Mouse (Mus musculus) hindbrain, embryonic 11.5 days (tissue): ENCODE measurements around the gene Gnmt. TPM values are rescaled to one million over a fixed set of nuclear protein-coding genes. Genes with fewer than 3 reads are reported as not detected.

Experiments
- ATAC-seq: fragments of 200-750 bp; cut with Nextera tagmentation; 2 replicates; pipeline ENCODE4 v1.8.0; 2017; ENCODE audit warnings: mild to moderate bottlenecking, moderate TSS enrichment, moderate library complexity; ENCODE audit not compliant: low FRiP score
- DNase-seq: peaks from one replicate; pipeline ENCODE4 v3.0.0-alpha.2; 2015; ENCODE audit warnings: low spot score
- H3K27ac ChIP-seq: fragments of 300-500 bp; sonication (generic); 2 replicates; pipeline ENCODE4 v1.5.1; 2014; ENCODE audit warnings: mild to moderate bottlenecking, low read depth, low read length
- H3K27me3 ChIP-seq: fragments of 300-500 bp; sonication (generic); 2 replicates; pipeline ENCODE4 v1.6.1; 2014; ENCODE audit warnings: mild to moderate bottlenecking, low read length, moderate library complexity, mixed read lengths; ENCODE audit not compliant: control insufficient read depth, insufficient read depth
- H3K36me3 ChIP-seq: fragments of 300-500 bp; sonication (generic); 2 replicates; pipeline ENCODE4 v1.6.1; 2014; ENCODE audit warnings: mild to moderate bottlenecking, low read length, moderate library complexity, mixed read lengths; ENCODE audit not compliant: control insufficient read depth, insufficient read depth
- H3K4me1 ChIP-seq: fragments of 300-500 bp; sonication (generic); replicated peaks from 2 replicates; pipeline ENCODE4 v1.6.1; 2014; ENCODE audit warnings: low read length, mixed read lengths; ENCODE audit not compliant: control insufficient read depth, insufficient read depth
- H3K4me2 ChIP-seq: fragments of 300-500 bp; sonication (generic); replicated peaks from 2 replicates; pipeline ENCODE4 v1.6.1; 2014; ENCODE audit warnings: mild to moderate bottlenecking, low read depth, low read length
- H3K4me3 ChIP-seq: fragments of 300-500 bp; sonication (generic); 2 replicates; pipeline ENCODE4 v1.5.1; 2014; ENCODE audit warnings: low read depth, low read length
- H3K9ac ChIP-seq: fragments of 300-500 bp; sonication (generic); 2 replicates; pipeline ENCODE4 v1.6.1; 2014; ENCODE audit warnings: low read depth, low read length
- H3K9me3 ChIP-seq: fragments of 300-500 bp; sonication (generic); 2 replicates; pipeline ENCODE4 v1.6.1; 2016; ENCODE audit warnings: low read length; ENCODE audit not compliant: control insufficient read depth
- WGBS: fragments of 180-500 bp; shearing (Covaris S2); extraction: QIAGEN DNeasy Blood & Tissue Kit; methylation state at CpG from one replicate; pipeline ENCODE4 v1.1.7; 2014; 5-methylcytosine and 5-hydroxymethylcytosine counted together
- polyA plus RNA-seq: library from polyadenylated mRNA; unstranded; fragments of >200 nt; fragmentation: Nextera tagmentation; extraction: Ambion mirVana; gene quantifications from 2 replicates; pipeline ENCODE4 v1.2.1, GENCODE M21; 2014

Gnmt gene
- 0.40 and 0.48 TPM in 2 replicates for polyA plus RNA-seq

DNA sequence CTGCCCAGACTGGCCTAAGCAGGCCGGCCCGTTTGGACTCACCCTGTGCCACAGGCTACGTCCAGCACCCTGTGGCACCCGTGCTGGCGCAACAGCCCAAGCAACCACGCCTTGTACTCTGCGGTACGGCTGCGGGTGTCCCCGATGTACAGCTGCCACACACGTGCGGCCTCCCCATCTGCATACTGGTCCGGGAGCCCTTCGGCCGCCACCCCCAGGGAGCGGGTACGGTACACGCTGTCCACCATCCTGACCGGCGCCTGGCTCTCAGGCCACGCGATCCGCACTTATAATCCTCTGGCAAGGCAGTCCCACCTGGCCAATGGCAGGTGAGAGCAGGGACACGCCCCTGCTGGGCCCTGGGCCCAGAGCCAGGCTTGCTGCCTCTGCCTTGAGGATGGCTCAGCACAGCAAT, at the start of gene Gnmt:
TSS of gene Gnmt (minus strand) at position 265 of the 415 bp plus-strand sequence.
- no peak within 1 kb of the TSS for H3K4me3 ChIP-seq
- DNase-seq (no peak), ATAC-seq (no peak)
- WGBS, result 20% methylated on average over 24 of the region's 24 CpGs
- no peaks in the 10 kb centered on the region for H3K4me1 ChIP-seq
- H3K9me3 ChIP-seq, result no peaks in the 10 kb centered on the region
- H3K27ac ChIP-seq, result no peak within 1 kb of the TSS
- no peaks in the 10 kb centered on the region for H3K36me3 ChIP-seq
- H3K27me3 ChIP-seq, result peaks cover 9% of the 10 kb centered on the region
- H3K9ac ChIP-seq, result no peak within 1 kb of the TSS
- no peak within 1 kb of the TSS for H3K4me2 ChIP-seq

DNA sequence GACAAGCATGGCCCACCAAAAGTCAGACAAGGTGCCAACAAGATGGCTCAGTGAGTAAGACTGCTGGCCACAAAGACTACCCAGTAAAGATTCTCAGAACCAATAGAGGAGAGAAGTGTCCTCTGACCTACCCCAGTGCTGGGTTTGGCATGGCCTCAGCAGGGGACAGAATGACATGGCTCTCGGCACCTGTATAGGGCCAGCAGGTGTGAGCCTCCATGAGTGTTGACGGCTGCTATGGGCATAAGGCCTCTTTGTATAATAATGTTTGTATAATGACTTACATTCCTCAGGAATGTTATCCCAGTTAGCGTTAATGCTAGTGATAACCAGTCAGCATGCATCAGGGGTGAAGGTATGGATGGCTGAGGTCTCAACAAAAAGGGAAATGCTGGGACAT, 47.1 kb upstream of the Gnmt start:
- 90% methylated on average over 3 of the region's 3 CpGs for WGBS
- DNase-seq (no peak), ATAC-seq (no peak)
- Histone ChIP-seq H3K27ac (no peak overlapping the region), H3K27me3 (no peaks in the 10 kb centered on the region), H3K4me2 (no peak overlapping the region), H3K9ac (no peak overlapping the region), H3K4me3 (no peak overlapping the region), H3K9me3 (no peaks in the 10 kb centered on the region), H3K36me3 (peaks cover 12% of the 10 kb centered on the region; the same call in 1 of the 2 replicates), H3K4me1 (0 out of 2 replicates have a peak, but pooled peaks cover 3% of the 10 kb centered on the region)

DNA sequence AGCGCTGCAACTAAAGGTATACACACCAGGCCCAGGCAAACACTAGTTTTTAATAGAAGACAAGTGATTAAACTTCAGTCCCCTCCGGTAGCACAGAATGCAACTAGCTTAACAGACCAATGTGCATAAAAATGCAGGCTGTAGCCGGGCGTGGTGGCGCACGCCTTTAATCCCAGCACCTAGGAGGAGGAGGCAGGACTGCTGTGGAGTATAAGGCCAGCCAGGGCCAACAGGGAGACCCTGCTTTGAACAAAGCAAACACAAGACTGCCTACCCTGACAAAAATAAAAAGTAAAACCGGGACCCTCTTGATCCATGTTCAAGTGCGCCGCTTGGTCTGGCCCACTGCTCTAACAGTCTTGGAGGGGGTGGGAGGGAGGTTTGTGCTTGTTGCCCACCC, 46.1 kb upstream of the Gnmt start:
- peaks cover 12% of the 10 kb centered on the region; the same call in 1 of the 2 replicates for H3K36me3 ChIP-seq
- no peak overlapping the region for H3K4me2 ChIP-seq
- H3K27me3 ChIP-seq, result no peaks in the 10 kb centered on the region
- H3K4me1 ChIP-seq, result 0 out of 2 replicates have a peak, but pooled peaks cover 3% of the 10 kb centered on the region
- no peak overlapping the region for H3K9ac ChIP-seq
- DNase-seq (no peak), ATAC-seq (no peak)
- no peak overlapping the region for H3K4me3 ChIP-seq
- H3K27ac ChIP-seq, result no peak overlapping the region
- no peaks in the 10 kb centered on the region for H3K9me3 ChIP-seq
- WGBS, result 93% methylated on average over 9 of the region's 9 CpGs

DNA sequence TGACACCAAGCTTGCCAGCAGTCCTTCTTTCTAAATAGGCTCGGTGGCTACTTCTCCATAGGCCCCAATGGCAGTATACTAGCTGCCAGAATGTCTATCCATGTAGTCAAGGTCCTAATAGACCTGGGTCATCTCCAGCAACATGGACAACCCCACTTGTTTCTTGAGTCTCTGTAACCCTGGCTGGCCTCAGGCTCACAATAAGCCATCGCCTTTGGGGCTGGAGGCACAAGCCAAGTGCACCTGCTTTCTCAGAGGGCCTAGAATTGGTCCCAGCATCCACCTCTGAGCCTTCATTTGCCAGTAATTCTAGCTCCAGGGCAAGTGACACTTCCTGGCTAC, 45.1 kb upstream of the Gnmt start:
- DNase-seq (no peak), ATAC-seq (no peak)
- 41% methylated on average over 2 of the region's 2 CpGs for WGBS
- Histone ChIP-seq H3K36me3 (peaks cover 8% of the 10 kb centered on the region; the same call in 1 of the 2 replicates), H3K27me3 (no peaks in the 10 kb centered on the region), H3K27ac (no peak overlapping the region), H3K9ac (no peak overlapping the region), H3K4me2 (no peak overlapping the region), H3K4me3 (no peak overlapping the region), H3K9me3 (no peaks in the 10 kb centered on the region), H3K4me1 (0 out of 2 replicates have a peak, but pooled peaks cover 3% of the 10 kb centered on the region)

DNA sequence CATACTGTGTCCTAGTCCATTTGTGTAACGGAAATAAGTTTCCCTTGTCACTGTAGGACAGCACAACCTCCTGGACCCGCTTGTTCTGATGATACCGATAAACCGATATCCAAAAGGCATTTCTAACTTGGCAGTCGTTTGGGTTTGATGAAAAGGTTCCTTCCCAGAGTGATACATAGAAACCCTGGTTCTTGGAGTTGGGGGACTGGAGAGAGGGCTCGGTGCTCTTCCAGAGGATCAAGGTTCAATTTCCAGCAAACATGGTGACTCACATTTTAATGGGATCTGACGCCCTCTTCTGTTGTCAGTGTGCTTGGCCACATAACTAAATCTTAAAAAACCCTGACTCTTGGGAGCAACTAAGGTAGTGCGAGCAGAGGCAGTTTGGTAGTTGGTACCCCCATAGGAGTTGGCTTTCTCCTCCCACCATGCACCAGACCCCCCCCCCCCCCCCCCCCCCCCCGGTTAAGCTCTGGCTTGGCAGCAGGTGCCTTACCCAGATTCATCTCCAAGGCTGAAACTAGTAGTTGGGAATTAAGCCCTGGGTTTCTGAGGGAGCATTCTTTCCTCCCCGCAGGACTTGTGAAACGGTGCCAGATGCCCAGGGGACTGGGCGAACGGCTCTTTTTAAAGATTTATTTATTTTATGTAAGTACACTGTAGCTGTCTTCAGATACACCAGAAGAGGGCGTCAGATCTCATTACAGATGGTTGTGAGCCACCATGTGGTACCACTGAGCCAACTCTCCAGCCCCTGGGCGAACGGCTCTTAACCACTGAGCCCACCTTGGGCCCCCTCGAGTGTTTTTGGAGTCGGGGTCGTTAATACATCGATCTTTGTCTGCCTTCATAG, 44.5 kb upstream of the Gnmt start:
- peak; percentile 37 for ATAC-seq
- WGBS, result 12% methylated on average over 19 of the region's 20 CpGs
- Histone ChIP-seq H3K4me1 (0 out of 2 replicates have a peak, but pooled peaks cover 3% of the 10 kb centered on the region), H3K27ac (no peak overlapping the region), H3K9me3 (no peaks in the 10 kb centered on the region), H3K36me3 (peaks cover 5% of the 10 kb centered on the region; the same call in 1 of the 2 replicates), H3K9ac (peak overlapping the region; percentile 73; the same call in 1 of the 2 replicates), H3K4me2 (peak overlapping the region; percentile 67), H3K4me3 (peak overlapping the region; percentile 71), H3K27me3 (no peaks in the 10 kb centered on the region)
- peak; percentile 40 for DNase-seq

DNA sequence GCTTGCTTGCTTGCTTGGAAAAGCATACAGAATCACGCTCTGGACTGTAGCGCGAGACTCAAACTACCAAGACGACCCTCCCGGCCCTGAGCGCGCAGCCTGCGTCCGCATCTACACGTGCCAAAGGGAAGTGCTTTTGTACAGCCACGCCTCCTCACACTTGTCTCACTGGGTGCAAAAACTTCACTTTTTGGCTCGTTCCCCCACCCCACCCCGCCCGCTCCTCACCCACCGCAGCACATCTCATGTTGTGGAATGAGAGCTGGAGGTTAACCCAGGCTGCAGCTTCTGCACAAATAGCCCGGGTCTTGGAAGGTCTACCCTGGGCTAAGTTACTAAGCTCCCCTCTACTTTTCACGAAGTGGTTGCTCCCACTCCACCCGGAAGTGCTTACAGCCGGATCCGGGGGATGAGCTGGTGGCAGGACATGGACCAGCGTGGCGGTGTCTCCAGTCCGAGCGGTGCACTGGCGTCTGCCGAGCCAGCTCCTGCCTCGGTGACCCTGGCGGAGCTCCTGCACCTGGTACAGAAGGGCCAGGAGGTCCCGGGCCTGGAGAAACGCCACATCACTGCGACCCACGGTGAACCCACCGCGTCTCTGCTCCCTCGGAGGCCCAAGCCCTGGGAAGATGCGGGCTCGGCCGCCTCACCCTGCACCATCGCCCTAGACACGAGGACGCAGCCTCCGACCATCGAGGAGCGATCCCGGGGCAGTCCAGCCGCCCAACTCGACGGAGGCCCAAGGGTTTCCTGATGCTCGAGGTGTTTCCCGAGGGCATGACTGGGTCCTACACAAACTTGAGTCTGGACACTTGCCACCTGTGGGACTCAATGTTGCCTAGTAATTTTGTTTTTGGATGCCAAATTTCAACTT, 43.7 kb upstream of the Gnmt start, which contains the start of gene 2310039H08Rik:
TSS of gene 2310039H08Rik (plus strand) at position 232 of the 874 bp plus-strand sequence.
- peak; percentile 89 for ATAC-seq
- no peaks in the 10 kb centered on the region for H3K9me3 ChIP-seq
- H3K9ac ChIP-seq, result peak within 1 kb of the TSS; percentile 73
- H3K4me1 ChIP-seq, result 0 out of 2 replicates have a peak, but pooled peaks cover 3% of the 10 kb centered on the region
- H3K36me3 ChIP-seq, result peaks cover 5% of the 10 kb centered on the region; the same call in 1 of the 2 replicates
- peak; percentile 87 for DNase-seq
- under 1% methylated on average over 50 of the region's 50 CpGs for WGBS
- peak within 1 kb of the TSS; percentile 51 for H3K27ac ChIP-seq
- H3K4me3 ChIP-seq, result peak within 1 kb of the TSS; percentile 71
- peak within 1 kb of the TSS; percentile 67 for H3K4me2 ChIP-seq
- no peaks in the 10 kb centered on the region for H3K27me3 ChIP-seq

DNA sequence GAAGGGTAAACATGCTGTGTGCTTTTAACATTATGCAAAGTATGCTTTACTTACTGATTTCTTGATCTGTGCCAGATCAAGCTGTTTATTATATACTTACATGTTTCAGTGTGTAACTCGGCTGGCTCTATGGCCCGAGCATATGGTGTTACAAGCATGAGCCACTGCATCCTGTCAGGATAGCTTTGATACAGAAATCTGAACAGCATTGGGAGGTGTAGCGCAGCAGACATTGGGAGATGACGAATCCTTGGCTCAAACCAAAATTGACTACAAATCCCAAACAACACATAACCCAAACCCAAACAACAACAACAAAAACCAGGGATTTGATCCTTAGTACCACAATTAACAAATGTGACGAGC, 43.1 kb upstream of the Gnmt start:
- 0 out of 2 replicates have a peak, but pooled peaks cover 3% of the 10 kb centered on the region for H3K4me1 ChIP-seq
- DNase-seq (no peak), ATAC-seq (peak; percentile 38; the same call in 1 of the 2 replicates)
- H3K9me3 ChIP-seq, result no peaks in the 10 kb centered on the region
- H3K9ac ChIP-seq, result peak overlapping the region; percentile 73
- H3K4me3 ChIP-seq, result peak overlapping the region; percentile 71
- peak overlapping the region; percentile 20; the same call in 1 of the 2 replicates for H3K27ac ChIP-seq
- H3K4me2 ChIP-seq, result peak overlapping the region; percentile 67
- no peaks in the 10 kb centered on the region for H3K27me3 ChIP-seq
- 14% methylated on average over 5 of the region's 5 CpGs for WGBS
- H3K36me3 ChIP-seq, result 0 out of 2 replicates have a peak, but pooled peaks cover 2% of the 10 kb centered on the region

DNA sequence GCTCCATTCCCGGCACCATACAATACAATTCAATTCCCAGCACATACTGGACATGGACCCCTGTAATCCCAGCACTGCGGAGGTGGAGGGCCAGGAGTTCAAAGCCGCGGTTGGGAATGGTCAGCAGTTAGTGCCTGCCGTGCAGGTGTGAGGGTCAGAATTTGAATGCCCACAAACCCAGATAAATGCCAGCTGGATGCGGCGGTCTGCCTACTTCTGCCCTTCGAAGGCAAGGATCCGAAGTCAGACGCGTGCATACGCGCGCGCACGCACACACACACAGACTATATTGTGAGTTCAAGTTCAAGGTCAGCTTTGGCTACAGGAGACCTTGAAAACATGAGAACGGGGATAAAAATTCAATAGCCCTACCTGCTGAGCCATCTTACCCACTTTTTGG, 42.6 kb upstream of the Gnmt start:
- 66% methylated on average over 17 of the region's 17 CpGs for WGBS
- Histone ChIP-seq H3K36me3 (0 out of 2 replicates have a peak, but pooled peaks cover 2% of the 10 kb centered on the region), H3K4me3 (peak overlapping the region; percentile 71), H3K9ac (peak overlapping the region; percentile 73), H3K27me3 (no peaks in the 10 kb centered on the region), H3K4me1 (0 out of 2 replicates have a peak, but pooled peaks cover 3% of the 10 kb centered on the region), H3K4me2 (peak overlapping the region; percentile 67), H3K9me3 (no peaks in the 10 kb centered on the region), H3K27ac (no peak overlapping the region)
- ATAC-seq (no peak), DNase-seq (no peak)
